Comparison of ENCODE assay signal across 26 mouse cellular contexts in the genomic region with DNA sequence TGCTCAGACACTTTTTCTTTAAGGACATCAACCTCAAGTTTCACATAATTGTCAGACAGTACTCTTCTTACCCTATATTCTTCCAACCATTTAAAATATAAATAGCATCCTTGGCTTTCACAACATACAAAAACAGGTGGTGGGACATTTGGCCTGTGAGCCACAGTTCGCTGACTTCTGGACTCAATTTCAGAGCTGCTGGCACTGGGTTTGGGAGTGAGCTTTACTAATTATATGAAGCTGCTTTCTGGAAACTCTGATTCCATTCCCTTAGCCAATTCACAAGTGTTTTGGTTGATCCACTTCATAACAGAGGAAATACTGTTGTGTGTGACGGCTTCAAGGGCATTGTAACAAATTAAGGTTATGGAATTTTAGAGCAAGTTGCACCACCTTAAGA.
DNase-seq lines count a peak whose midpoint lies in the region; ATAC-seq and TF ChIP-seq lines count a peak whose summit lies in the region.
"Had no signal": no experiment of that assay in that cellular context is flagged by ENCODE, and none has a peak within 500 bp of the region (broad histone marks: within the 10 kb centered on the region; RNA-seq: fewer than 3 reads in every experiment).

No protein-coding gene starts in this region.

- H3K27me3 ChIP-seq in forebrain, postnatal 0 days (ENCODE audit: insufficient read depth, low read length) = no peaks in the 10 kb centered on the region
- no peaks in the 10 kb centered on the region for H3K27me3 ChIP-seq in forebrain, embryonic 13.5 days
- H3K27me3 ChIP-seq in cerebellum, adult 2 months (ENCODE audit: control insufficient read depth, insufficient read depth, low read length) = no peaks in the 10 kb centered on the region
- no peaks in the 10 kb centered on the region for H3K27me3 ChIP-seq in hindbrain, embryonic 11.5 days (ENCODE audit: control insufficient read depth, insufficient read depth, low read length)
- H3K27me3 ChIP-seq: embryonic facial prominence, embryonic 12.5 days; heart, embryonic 12.5 days; limb, embryonic 15.5 days; liver, embryonic 13.5 days; midbrain, embryonic 13.5 days had no signal

- no peak overlapping the region for H3K27ac ChIP-seq in forebrain, postnatal 0 days (ENCODE audit: low read depth, low read length)
- H3K27ac ChIP-seq in forebrain, embryonic 13.5 days = no peak overlapping the region
- no peak overlapping the region for H3K27ac ChIP-seq in cerebellum, adult 2 months (ENCODE audit: insufficient read depth, low read length)
- no peak overlapping the region for H3K27ac ChIP-seq in hindbrain, embryonic 11.5 days (ENCODE audit: low read depth, low read length)
- H3K27ac ChIP-seq: embryonic facial prominence, embryonic 12.5 days; forebrain, embryonic 10.5 days; heart, adult 2 months; hindbrain, embryonic 14.5 days; limb, embryonic 10.5 days; limb, embryonic 15.5 days; liver, embryonic 13.5 days; macrophage; midbrain, embryonic 13.5 days had no signal

- peak; percentile 45 for DNase-seq in forebrain, postnatal 0 days
- DNase-seq in brain, adult 2 months (ENCODE audit: low read depth, low spot score) = peak; percentile 56
- peak; percentile 49 to 75 for DNase-seq in cerebellum, adult 2 months
- peak; percentile 47 to 69 for DNase-seq in cerebellum, postnatal 14 days
- DNase-seq in hindbrain, embryonic 11.5 days (ENCODE audit: low spot score) = no peak
- no peak for DNase-seq in frontal cortex, postnatal 25 days (ENCODE audit: low spot score in 2 of 2)
- DNase-seq: adrenal gland, postnatal 14 days; heart, adult 2 months; heart, postnatal 4 days; kidney, adult 9 months; kidney, postnatal 14 days; liver, embryonic 13.5 days; lung, adult 18-20 months had no signal

- no peaks in the 10 kb centered on the region for H3K36me3 ChIP-seq in forebrain, postnatal 0 days (ENCODE audit: insufficient read depth)
- H3K36me3 ChIP-seq in forebrain, embryonic 13.5 days (ENCODE audit: poor library complexity, severe bottlenecking) = no peaks in the 10 kb centered on the region
- H3K36me3 ChIP-seq in hindbrain, embryonic 11.5 days (ENCODE audit: control insufficient read depth, insufficient read depth, low read length) = no peaks in the 10 kb centered on the region
- H3K36me3 ChIP-seq: embryonic facial prominence, embryonic 12.5 days; forebrain, embryonic 10.5 days; heart, embryonic 12.5 days; limb, embryonic 10.5 days; limb, embryonic 15.5 days; liver, embryonic 13.5 days; midbrain, embryonic 13.5 days had no signal

- H3K4me2 ChIP-seq in forebrain, postnatal 0 days (ENCODE audit: low read depth) = no peak overlapping the region
- H3K4me2 ChIP-seq in forebrain, embryonic 13.5 days = no peak overlapping the region
- H3K4me2 ChIP-seq in hindbrain, embryonic 11.5 days (replicated peaks; ENCODE audit: low read depth, low read length) = no peak overlapping the region
- H3K4me2 ChIP-seq: embryonic facial prominence, embryonic 12.5 days; heart, embryonic 12.5 days; hindbrain, embryonic 14.5 days; limb, embryonic 15.5 days; liver, embryonic 13.5 days; midbrain, embryonic 13.5 days had no signal

- H3K9me3 ChIP-seq in forebrain, postnatal 0 days (ENCODE audit: low read length) = no peaks in the 10 kb centered on the region
- H3K9me3 ChIP-seq in forebrain, embryonic 13.5 days (replicated peaks) = no peaks in the 10 kb centered on the region
- no peaks in the 10 kb centered on the region for H3K9me3 ChIP-seq in hindbrain, embryonic 11.5 days (ENCODE audit: control insufficient read depth, low read length)
- H3K9me3 ChIP-seq: embryonic facial prominence, embryonic 12.5 days; forebrain, embryonic 10.5 days; heart, embryonic 12.5 days; limb, embryonic 10.5 days; limb, embryonic 15.5 days; liver, embryonic 13.5 days; midbrain, embryonic 13.5 days had no signal

- H3K4me1 ChIP-seq in forebrain, postnatal 0 days (ENCODE audit: insufficient read depth) = no peaks in the 10 kb centered on the region
- no peaks in the 10 kb centered on the region for H3K4me1 ChIP-seq in forebrain, embryonic 13.5 days
- peaks cover 6% of the 10 kb centered on the region; the same call in 1 of the 2 replicates for H3K4me1 ChIP-seq in cerebellum, adult 2 months (ENCODE audit: control insufficient read depth, insufficient read depth, low read length)
- H3K4me1 ChIP-seq in hindbrain, embryonic 11.5 days (replicated peaks; ENCODE audit: control insufficient read depth, insufficient read depth, low read length) = no peaks in the 10 kb centered on the region
- H3K4me1 ChIP-seq: embryonic facial prominence, embryonic 12.5 days; forebrain, embryonic 10.5 days; heart, embryonic 12.5 days; limb, embryonic 10.5 days; limb, embryonic 15.5 days; liver, embryonic 13.5 days; midbrain, embryonic 13.5 days had no signal

- peak; percentile 53 for ATAC-seq in forebrain, postnatal 0 days
- no peak for ATAC-seq in forebrain, embryonic 13.5 days
- no peak for ATAC-seq in hindbrain, embryonic 11.5 days (ENCODE audit: low FRiP score)
- ATAC-seq: CD4-positive, CD25-positive, alpha-beta regulatory T cell, adult 4 months; forebrain, embryonic 16.5 days; intestine, postnatal 0 days; lung, postnatal 0 days; midbrain, embryonic 13.5 days had no signal

- no peak for TF ChIP-seq POLR2A in cerebellum, adult 2 months (IDR thresholded peaks at IDR 0.05; ENCODE audit: borderline replicate concordance, insufficient read depth, low read length)

- WGBS in forebrain, postnatal 0 days = 54% methylated on average over 2 of the region's 2 CpGs
- WGBS in forebrain, embryonic 13.5 days = 83% methylated on average over 2 of the region's 2 CpGs
- WGBS in cerebellum, adult 2 months = 19% methylated on average over 2 of the region's 2 CpGs
- WGBS in hindbrain, embryonic 11.5 days = 88% methylated on average over 2 of the region's 2 CpGs

- no peak for TF ChIP-seq CTCF in forebrain, postnatal 0 days (IDR thresholded peaks at IDR 0.05; ENCODE audit: low read depth)
- no peak for TF ChIP-seq CTCF in cerebellum, adult 2 months (IDR thresholded peaks at IDR 0.05; ENCODE audit: borderline replicate concordance, insufficient read depth, low read depth, low read length)

- no peak overlapping the region for H3K4me3 ChIP-seq in forebrain, postnatal 0 days (ENCODE audit: low read depth, low read length)
- H3K4me3 ChIP-seq in forebrain, embryonic 13.5 days = no peak overlapping the region
- no peak overlapping the region for H3K4me3 ChIP-seq in cerebellum, adult 2 months (replicated peaks; ENCODE audit: insufficient read depth, low read depth, low read length)
- H3K4me3 ChIP-seq in hindbrain, embryonic 11.5 days (ENCODE audit: low read depth, low read length) = no peak overlapping the region
- H3K4me3 ChIP-seq: embryonic facial prominence, embryonic 12.5 days; forebrain, embryonic 10.5 days; heart, adult 2 months; heart, embryonic 12.5 days; limb, embryonic 10.5 days; limb, embryonic 15.5 days; liver, embryonic 13.5 days; midbrain, embryonic 13.5 days had no signal

- no peak overlapping the region for H3K9ac ChIP-seq in forebrain, postnatal 0 days
- H3K9ac ChIP-seq in forebrain, embryonic 13.5 days = no peak overlapping the region
- H3K9ac ChIP-seq in hindbrain, embryonic 11.5 days (ENCODE audit: low read depth, low read length) = no peak overlapping the region
- H3K9ac ChIP-seq: embryonic facial prominence, embryonic 12.5 days; heart, embryonic 12.5 days; hindbrain, embryonic 14.5 days; limb, embryonic 15.5 days; liver, embryonic 13.5 days; midbrain, embryonic 13.5 days had no signal

Comparison
In these comparisons a context has a peak if more than half of its experiments do, and no peak if none do; other contexts are left out.
1. DNase-seq: peak in forebrain, postnatal 0 days (single experiment), brain, adult 2 months (single experiment), cerebellum, adult 2 months (2 of 2) and cerebellum, postnatal 14 days (2 of 2); none in hindbrain, embryonic 11.5 days (single experiment) and frontal cortex, postnatal 25 days (0 of 2).